Mouse (Mus musculus): Measurements from ENCODE around the gene Xkr7.

The Xkr7 gene

DNA sequence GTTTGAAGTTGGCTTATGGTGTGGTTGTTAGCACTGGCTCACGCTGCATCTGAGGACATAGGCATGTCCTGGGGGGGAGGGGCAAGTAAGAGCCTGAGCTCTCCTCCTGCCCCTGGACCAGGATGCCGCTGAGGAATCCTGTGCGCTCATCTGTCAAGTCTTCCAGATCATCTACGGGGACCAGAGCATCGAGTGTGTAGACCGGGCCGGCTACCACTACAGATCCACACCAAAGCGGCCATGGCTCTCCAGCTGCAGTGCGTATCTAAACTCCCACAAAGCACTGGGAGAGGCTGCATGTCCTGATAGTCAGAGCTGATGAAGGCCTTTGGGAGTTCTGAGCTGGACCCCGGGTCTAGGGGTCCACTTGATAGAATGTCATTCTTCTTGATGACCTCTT is 43.0 kb downstream of the Xkr7 start:
- no peak for DNase-seq

DNA sequence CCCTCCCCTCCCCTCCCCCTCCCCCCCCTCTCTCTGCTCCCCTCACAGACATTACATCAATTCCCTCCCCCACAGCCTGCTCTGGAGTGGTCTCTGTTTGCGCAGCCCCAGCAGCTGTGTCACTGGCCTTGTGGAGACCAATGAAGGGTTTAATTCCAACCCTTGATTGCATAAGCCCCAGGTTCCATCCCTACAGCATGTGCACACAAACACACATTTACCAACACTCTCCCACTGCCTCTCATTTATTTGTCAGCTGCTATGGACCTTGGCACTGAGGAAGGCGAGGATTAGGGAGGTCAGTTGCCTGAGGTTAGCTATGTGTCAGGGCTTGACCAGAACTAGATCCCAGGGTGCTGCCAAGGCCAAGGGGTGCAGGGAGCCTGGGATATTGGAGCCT is 44.3 kb downstream of the Xkr7 start:
- no peak for DNase-seq

DNA sequence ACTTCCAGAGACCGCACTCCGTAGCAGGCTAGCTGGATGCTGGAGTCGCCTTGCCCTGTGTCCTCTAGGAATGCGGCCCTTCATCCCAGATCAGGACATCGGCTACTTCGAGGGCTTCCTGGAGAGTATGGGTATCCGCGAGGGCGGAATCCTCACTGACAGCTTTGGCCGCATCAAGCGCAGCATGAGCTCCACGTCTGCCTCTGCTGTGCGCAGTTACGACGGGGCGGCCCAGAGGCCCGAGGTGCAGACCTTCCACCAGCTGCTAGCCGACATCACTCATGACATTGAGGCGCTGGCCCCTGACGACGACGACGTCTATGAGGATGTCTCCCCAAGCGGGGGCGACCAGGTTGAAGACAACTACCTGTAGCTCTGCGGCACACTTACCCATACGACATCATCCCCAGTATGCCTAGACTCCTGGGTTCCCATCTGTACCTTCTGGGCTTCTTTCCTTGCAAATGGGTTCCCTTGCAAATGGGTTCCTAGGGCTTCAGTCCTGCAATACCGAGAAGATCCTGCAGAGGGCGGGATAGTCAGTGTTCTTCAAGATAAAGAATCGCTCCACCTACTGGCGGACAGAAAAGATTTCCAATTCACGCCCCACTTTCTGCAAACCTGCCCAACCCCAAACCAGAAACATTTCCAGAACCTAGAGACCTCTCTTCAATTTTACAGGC is 49.3 kb downstream of the Xkr7 start:
- DNase-seq = peak; percentile 79

DNA sequence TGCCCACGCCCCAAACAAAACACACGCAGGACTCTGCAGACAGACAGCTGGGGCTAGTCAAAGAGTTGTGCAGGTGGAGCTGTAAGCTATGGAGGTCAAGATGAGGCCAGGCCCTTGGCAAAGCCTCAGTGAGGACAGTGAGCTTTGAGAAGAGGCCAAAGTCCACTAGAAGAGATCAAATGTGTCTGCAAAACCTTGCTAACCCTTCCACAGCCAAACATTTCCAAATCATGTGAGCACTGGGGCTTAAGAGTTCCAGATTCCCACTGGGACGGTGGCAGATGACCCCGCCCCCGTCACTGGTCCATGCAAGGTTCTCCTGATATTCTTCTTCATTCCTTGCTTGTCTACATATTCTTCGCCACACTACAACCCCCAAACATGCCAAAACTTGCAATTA is 50.2 kb downstream of the Xkr7 start:
- DNase-seq = no peak

DNA sequence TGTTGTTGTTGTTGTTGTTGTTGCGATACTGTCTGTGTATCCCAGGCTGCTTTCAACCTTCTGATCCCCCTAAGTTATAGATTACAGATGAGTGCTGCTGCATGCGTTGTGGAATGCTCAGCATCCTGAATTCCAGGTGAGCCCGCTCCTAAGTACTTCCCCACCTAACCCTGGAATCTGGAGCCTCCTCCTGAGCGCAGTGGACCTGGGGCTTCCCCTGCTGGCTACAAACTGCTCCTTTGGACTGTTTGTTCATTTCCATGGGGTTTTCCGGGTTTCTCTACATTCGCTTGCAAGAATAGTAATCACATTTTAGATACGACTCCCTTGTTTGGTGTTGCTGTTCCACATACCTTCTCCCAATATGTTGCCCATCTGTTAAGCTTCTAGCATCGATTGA is 51.6 kb downstream of the Xkr7 start:
- no peak for DNase-seq

DNA sequence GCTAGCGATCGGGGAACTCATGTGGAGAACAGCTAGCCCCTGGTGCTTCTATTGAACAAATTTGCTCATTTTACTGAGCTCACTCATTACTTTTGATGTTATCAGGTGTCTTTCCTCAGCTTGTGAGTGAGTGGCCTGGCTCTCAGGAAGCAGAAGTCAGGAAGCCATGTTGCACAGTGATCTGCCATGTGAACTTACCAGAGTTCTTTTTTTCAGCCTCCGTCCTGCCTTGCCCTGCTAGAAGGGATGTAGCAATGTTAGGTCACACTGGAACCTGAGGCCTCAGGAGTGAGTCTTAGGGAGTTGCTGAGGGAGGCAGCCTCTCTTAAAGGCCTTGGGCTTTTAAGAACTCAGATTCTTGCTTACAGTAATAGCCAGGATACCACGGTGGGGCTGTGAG is 52.2 kb downstream of the Xkr7 start:
- no peak for DNase-seq

DNA sequence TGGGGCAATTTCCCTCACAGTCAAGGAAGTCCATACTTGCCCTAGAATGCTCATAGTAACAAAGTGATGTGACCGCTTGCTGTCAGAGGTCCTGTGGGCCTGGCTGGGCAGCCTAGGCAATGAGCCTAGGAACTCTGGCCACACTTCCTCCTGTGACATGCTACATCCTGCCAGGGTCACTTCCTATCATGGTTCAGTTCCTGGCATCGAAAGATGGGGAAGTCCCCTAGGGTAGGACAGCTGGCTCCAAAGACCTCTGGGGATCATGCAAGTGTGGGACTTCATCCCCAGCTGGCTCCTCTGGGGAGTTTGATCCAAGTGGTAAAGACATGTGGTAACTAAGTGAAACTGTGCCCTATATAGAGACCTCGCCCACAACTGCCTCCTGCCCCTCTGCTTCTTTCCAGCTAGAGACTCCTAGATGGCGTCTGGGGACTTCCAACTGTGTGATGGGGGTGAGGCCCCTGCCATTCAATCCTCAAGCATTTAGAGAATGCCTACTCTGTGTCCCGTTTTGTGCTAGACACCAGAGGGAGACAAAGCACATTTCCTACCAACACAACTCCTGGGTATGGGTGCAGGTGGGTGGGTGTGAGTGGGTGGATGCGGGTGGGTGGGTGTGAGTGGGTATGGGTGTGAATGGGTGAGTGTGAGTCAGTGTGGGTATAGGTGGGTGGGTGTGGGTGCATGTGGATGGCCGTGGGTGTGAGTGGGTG is 52.8 kb downstream of the Xkr7 start:
- no peak for DNase-seq

DNA sequence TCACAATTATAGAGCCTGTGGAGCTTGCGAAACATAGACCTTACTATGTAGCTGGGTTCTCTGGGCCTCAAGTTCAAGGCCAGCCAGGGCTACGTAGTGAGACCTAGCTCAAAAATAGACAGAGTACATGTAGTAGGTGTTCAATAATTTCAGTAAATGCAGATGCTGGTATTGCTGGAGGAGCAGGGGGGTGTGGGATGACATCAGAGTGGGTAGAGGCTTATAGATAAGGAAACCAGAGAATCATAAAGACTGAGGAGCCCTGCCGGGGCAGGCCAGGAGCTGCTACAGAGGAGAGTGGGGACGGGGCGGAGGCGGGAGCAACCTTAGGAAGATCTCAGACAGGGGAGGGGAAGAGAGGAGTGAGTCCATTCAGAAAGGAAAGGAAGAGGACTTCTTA is 53.9 kb downstream of the Xkr7 start:
- no peak for DNase-seq

DNA sequence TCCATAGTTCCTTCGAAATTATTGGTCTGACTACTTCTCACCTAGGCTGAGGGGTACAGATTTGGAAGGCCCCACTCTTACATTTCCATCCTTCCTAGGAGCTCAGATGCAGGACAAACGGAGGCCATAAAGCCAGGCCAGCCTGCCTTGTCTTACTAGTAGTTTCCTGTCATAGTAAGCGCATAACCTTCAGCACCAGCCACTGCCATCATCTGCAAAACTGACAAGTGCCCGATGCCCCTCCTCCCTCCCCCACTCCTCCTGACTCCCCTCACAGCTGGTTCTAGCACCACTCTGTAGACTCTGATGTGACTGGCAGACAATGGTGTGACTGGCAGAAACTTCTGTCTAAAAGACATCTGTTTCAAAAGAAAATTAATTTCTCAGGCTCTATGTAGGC is 54.5 kb downstream of the Xkr7 start:
- no peak for DNase-seq

DNA sequence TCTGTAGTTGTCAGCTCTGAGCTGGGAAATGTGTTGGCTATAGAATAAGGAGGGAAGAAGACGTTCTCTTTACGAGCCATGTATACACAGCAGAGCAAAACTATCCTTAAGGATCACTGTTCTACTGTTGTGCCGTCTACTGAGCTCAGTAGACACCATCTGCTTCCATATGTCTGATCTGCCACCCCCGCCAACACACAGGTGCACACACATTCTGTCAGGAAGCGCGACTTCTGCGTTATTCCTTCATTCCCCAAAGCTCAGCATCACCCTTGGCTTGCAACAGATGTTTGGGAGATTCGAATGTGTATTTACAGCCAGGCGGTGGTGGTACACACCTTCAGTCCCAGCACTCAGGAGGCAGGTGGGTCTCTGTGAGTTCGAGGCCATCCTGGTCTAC is 55.4 kb downstream of the Xkr7 start:
- DNase-seq = no peak

DNA sequence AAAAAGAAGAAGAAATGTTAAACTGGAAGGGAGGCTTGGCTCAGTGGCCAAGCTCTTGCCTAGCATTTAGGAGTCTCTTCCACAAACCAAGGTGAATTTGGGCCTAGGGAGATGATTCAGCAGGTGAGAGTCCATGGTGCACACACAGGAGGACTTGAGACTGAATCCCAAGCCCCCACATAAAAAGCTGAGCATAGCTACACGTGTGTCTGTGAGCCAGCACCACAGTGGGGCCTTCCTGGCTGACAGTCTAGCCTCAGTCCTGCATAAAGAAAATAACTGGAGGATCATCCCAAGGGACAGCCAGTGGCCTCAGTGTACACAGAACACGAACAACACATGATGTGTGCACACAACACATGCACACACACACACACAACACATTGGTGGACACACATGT is 57.7 kb downstream of the Xkr7 start:
- no peak for DNase-seq

DNA sequence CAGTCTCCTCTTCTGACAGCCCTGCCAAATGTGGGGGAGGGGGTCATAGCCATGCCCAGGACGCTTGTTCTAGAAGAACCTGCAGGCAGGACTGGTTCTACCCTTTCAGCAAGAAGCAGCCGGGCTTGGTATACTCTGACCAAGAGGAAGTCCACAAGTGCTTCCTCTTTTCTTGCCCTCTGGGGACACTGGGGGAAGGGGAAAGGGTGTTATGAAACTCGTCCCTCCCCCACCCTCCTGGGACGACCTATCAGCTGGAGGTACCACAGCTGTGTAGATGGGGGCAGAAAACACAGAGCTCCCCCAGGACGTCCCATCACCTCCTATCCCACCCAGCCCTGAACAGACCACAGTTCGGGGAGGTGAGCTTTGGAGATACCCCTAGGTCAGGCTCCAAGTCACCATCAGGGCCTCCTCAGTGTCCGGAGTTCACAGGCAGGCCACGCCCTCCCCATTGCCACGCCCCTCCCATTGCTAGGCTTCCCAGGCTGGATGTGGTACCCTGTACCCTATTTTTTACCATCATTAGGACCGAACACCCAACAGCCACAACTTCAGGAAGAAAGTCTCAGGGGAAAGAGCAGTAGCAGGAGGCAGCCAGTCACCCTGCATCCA is 59.0 kb downstream of the Xkr7 start:
- DNase-seq = no peak
